Mouse (Mus musculus): ENCODE measurements at regions not wholly inside any gene's neighbourhood (a gene's known extent, or its start where the extent isn't known, plus 50 kb on each side); places are given as distances from the start of the nearest gene placed in this dataset.
"Not testable (repeated sequence)": the region's sequence is repeated elsewhere in the genome, so short reads cannot be mapped to it uniquely, and the experiment has no call there.

- not testable (repeated sequence) for TF ChIP-seq CTCF (IDR thresholded peaks at IDR 0.05; ENCODE audit: low read depth); EP300 (optimal IDR thresholded peaks at IDR 0.05)
These were observed 62.2 kb upstream of the Olfr1324 start for GRCm38 (mm10) chrX:50490477-50490967.
